Mouse (Mus musculus) frontal cortex, adult (tissue): ENCODE measurements at regions not wholly inside any gene's neighbourhood (a gene's known extent, or its start where the extent isn't known, plus 50 kb on each side); places are given as distances from the start of the nearest gene placed in this dataset.

ENCODE experiments used
- ATAC-seq: cut with Nextera tagmentation; 2 replicates; pipeline ENCODE4 v1.9.2; 2017; ENCODE audit warnings: mild to moderate bottlenecking, moderate library complexity, mixed read lengths; ENCODE audit not compliant: low TSS enrichment

GRCm38 (mm10) chr13:37619841-37620725 lies 158.1 kb upstream of the Rreb1 start:
- ATAC-seq: no peak

- no peak for ATAC-seq
These were observed 156.7 kb upstream of the Rreb1 start for GRCm38 (mm10) chr13:37621319-37622050.

- no peak for ATAC-seq
These were observed 155.7 kb upstream of the Rreb1 start for GRCm38 (mm10) chr13:37622366-37623088.

- no peak for ATAC-seq
These were observed 153.5 kb upstream of the Rreb1 start for GRCm38 (mm10) chr13:37624741-37625140.

GRCm38 (mm10) chr13:37625532-37626235 lies 152.5 kb upstream of the Rreb1 start:
- ATAC-seq: no peak

GRCm38 (mm10) chr13:37628391-37629270 lies 149.6 kb upstream of the Rreb1 start:
- no peak for ATAC-seq

GRCm38 (mm10) chr13:37629271-37629899 lies 148.8 kb upstream of the Rreb1 start:
- no peak for ATAC-seq

GRCm38 (mm10) chr13:37632835-37633440 lies 145.3 kb upstream of the Rreb1 start:
- no peak for ATAC-seq

- ATAC-seq: no peak
These were observed 141.8 kb upstream of the Rreb1 start for GRCm38 (mm10) chr13:37636363-37636762.

GRCm38 (mm10) chr13:37637151-37637550 lies 141.0 kb upstream of the Rreb1 start:
- no peak for ATAC-seq

- ATAC-seq: no peak
These were observed 140.1 kb upstream of the Rreb1 start for GRCm38 (mm10) chr13:37638071-37638511.

- no peak for ATAC-seq
These were observed 135.6 kb upstream of the Rreb1 start for GRCm38 (mm10) chr13:37642410-37643093.

GRCm38 (mm10) chr13:37644751-37645181 lies 133.4 kb upstream of the Rreb1 start:
- ATAC-seq: peak; percentile 62

- ATAC-seq: no peak
These were observed 128.6 kb upstream of the Rreb1 start for GRCm38 (mm10) chr13:37649467-37650080.

- ATAC-seq: no peak
These were observed 126.8 kb upstream of the Rreb1 start for GRCm38 (mm10) chr13:37651221-37651946.

GRCm38 (mm10) chr13:37654651-37655050 lies 123.5 kb upstream of the Rreb1 start:
- no peak for ATAC-seq

GRCm38 (mm10) chr13:37657248-37657647 lies 121.0 kb upstream of the Rreb1 start:
- ATAC-seq: peak; percentile 79

- ATAC-seq: no peak
These were observed 120.2 kb upstream of the Rreb1 start for GRCm38 (mm10) chr13:37658034-37658433.
